Mouse (Mus musculus): ENCODE measurements around the gene Taok1.

DNA sequence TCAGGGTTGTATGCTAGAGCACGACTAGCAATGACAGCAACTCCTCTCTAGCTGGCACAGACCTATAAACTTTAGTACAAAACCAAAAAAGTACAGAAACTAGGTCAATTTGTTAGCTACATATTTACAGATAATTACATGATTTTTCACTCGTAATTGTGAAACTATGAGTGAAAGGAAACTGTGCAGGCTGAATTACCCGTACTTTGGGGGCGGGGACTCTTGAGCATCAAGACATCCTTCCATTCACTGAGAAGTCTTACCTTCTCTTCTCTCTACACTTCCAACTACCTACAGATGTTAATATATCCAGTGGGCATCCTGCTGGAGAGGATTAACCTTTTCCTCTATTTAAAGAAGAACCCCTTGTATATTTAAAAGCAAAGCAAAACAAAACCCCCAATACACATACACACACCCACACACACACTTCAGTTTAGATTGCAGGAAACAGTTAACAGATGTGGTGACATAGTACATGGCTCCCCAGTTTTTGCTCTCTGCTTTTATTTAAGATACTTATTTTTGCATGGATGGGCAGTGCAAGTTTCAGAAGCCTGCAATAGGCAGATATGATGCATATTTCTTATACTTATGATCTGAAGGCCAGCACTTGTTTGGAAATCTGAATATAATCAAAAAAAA, 75.3 kb downstream of the Taok1 start:
- TF ChIP-seq CTCF (IDR thresholded peaks at IDR 0.05; ENCODE audit: low read depth) (no peak), EP300 (IDR thresholded peaks at IDR 0.05; ENCODE audit: low read depth) (no peak)

Measured in heart, postnatal 0 days (tissue).